Mouse (Mus musculus) cerebellum, postnatal 14 days (tissue): ENCODE results near the gene Usf1.

Source experiments
- DNase-seq, 2 experiments: peaks; one replicate each; pipeline ENCODE4 v3.0.0; 2021; ENCODE audit warnings: mixed read lengths in 2 of 2

Usf1 gene

GRCm38 (mm10) chr1:171410947-171411484 lies at the start of gene Usf1:
Usf1 (plus strand) TSS chr1:171411313.
- peak; percentile 95 to 96 for DNase-seq

GRCm38 (mm10) chr1:171365934-171366333 lies 45.2 kb upstream of the Usf1 start:
- DNase-seq: no peak

- DNase-seq: no peak
These were observed 41.1 kb upstream of the Usf1 start, which contains the start of gene Nectin4 for GRCm38 (mm10) chr1:171369845-171370556. Nectin4 (plus strand) TSS chr1:171370099.

GRCm38 (mm10) chr1:171372880-171373279 lies 38.2 kb upstream of the Usf1 start:
- DNase-seq: no peak

- no peak for DNase-seq
These were observed 37.2 kb upstream of the Usf1 start for GRCm38 (mm10) chr1:171373946-171374345.

- DNase-seq: no peak
These were observed 35.4 kb upstream of the Usf1 start for GRCm38 (mm10) chr1:171375646-171376097.

GRCm38 (mm10) chr1:171378298-171378697 lies 32.8 kb upstream of the Usf1 start:
- DNase-seq: peak; percentile 54

- DNase-seq: peak; percentile 74 to 85
These were observed 31.0 kb upstream of the Usf1 start for GRCm38 (mm10) chr1:171379935-171380599.

- no peak for DNase-seq
These were observed 29.0 kb upstream of the Usf1 start for GRCm38 (mm10) chr1:171382096-171382620.

GRCm38 (mm10) chr1:171384361-171384760 lies 26.8 kb upstream of the Usf1 start:
- DNase-seq: no peak

GRCm38 (mm10) chr1:171385171-171385570 lies 25.9 kb upstream of the Usf1 start:
- no peak for DNase-seq

- DNase-seq: peak; percentile 28 to 69
These were observed 24.0 kb upstream of the Usf1 start for GRCm38 (mm10) chr1:171387099-171387498.

GRCm38 (mm10) chr1:171388376-171389102 lies 22.6 kb upstream of the Usf1 start, which contains the start of gene Arhgap30:
Arhgap30 (plus strand) TSS chr1:171388954.
- DNase-seq: no peak

- no peak for DNase-seq
These were observed 21.0 kb upstream of the Usf1 start for GRCm38 (mm10) chr1:171390101-171390500.

GRCm38 (mm10) chr1:171401821-171402220 lies 9.3 kb upstream of the Usf1 start:
- DNase-seq: no peak

GRCm38 (mm10) chr1:171402991-171403390 lies 8.1 kb upstream of the Usf1 start:
- no peak for DNase-seq

- DNase-seq: no peak
These were observed 3.9 kb upstream of the Usf1 start for GRCm38 (mm10) chr1:171407263-171407662.

- no peak for DNase-seq
These were observed 882 bp upstream of the Usf1 start for GRCm38 (mm10) chr1:171410231-171410630.

GRCm38 (mm10) chr1:171411492-171411941 lies 404 bp downstream of the Usf1 start:
- no peak for DNase-seq

GRCm38 (mm10) chr1:171412001-171412441 lies 908 bp downstream of the Usf1 start:
- DNase-seq: peak; percentile 47 to 49

GRCm38 (mm10) chr1:171412446-171412845 lies 1.3 kb downstream of the Usf1 start:
- DNase-seq: no peak

- no peak for DNase-seq
These were observed 2.5 kb downstream of the Usf1 start for GRCm38 (mm10) chr1:171413608-171414007.

- DNase-seq: no peak
These were observed 7.5 kb downstream of the Usf1 start, which contains the start of gene Tstd1 for GRCm38 (mm10) chr1:171418660-171419059. Tstd1 (plus strand) TSS chr1:171418872.
